Mouse (Mus musculus): ENCODE results near the gene Ntn5. TPM values are rescaled to one million over a fixed set of nuclear protein-coding genes. Genes with fewer than 3 reads are reported as not detected.

The Ntn5 gene
- not detected for total RNA-seq (2023)

DNA sequence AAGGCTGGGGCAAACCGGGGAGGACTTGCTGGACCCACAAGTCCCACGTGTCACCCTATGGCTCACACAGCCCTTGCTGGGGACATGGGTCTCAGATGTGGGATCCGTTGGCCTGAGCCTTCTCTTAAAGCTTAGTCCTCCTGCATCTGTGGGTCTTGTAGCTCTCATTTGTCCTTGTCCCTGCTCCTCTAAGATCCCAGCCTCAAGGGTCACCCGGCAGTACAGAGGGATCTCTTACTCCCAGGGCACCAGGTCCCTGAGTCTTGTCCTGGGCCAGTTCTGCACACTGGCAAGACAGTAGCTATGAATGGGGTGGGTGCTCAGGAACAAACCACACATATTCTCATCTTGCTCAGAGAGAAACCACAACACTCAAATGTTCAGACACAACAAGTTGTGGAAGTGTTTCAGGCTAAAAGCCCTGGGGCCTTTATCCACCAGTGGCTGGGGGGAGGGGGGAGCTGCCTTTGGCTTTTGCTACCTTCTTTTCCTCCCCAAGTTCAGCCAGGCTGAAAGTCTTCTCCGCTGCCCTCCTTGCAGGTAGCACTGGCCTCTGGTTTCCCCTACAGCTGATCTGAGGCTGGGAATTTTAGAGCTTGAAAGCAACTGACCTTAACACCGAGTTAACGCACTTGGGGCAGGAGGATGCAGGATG is at the start of gene Ntn5:
Gene Ntn5, plus strand, starts transcription at position 627 of the 655 bp plus-strand sequence.

DNA sequence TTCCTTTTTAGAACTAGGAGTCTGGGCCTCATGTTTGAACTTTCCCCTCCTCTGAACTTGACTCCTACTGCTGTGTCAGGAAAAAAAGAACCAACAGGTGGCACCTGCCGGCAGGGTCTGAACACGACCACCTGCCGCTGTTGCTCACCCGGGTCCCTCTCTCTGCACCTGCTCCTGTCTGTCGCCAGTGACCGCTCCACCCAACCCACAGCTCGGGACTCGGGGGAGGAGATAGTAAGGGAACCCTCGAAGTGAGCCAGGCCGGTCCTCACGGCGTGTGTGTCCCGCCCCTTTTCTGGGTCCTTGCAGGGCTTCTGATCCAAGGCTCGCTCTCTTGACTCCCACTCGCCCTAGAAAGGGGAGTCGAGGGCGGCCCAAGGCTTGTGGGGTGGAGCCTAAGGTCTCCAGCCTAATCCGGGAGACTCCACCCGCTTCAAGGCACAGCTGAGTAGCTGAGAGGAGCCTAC is 44.2 kb upstream of the Ntn5 start, which contains the start of gene Mamstr:
Gene Mamstr, plus strand, starts transcription at position 417 of the 467 bp plus-strand sequence.

DNA sequence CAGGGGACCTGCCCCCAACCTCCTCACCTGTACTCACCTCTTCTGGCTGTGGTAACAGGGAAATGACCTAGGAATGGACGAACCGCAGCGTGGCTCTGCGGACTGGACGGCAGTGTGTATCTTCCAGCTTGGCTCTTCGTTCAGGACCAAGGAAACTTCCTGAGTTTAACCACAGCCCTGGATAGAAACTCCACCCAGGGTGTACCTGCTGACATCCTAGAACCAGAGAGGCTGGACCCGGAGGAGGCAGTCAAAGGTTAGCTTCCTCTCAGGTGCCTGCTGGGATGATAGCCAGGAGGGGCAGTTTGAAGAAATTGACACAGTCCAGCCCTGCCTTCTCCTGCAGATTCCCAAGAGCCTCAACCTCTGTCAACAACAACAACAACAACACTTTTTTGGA is 17.7 kb upstream of the Ntn5 start, which contains the start of gene Fut2:
Gene Fut2, minus strand, starts transcription at position 234 of the 400 bp plus-strand sequence.

DNA sequence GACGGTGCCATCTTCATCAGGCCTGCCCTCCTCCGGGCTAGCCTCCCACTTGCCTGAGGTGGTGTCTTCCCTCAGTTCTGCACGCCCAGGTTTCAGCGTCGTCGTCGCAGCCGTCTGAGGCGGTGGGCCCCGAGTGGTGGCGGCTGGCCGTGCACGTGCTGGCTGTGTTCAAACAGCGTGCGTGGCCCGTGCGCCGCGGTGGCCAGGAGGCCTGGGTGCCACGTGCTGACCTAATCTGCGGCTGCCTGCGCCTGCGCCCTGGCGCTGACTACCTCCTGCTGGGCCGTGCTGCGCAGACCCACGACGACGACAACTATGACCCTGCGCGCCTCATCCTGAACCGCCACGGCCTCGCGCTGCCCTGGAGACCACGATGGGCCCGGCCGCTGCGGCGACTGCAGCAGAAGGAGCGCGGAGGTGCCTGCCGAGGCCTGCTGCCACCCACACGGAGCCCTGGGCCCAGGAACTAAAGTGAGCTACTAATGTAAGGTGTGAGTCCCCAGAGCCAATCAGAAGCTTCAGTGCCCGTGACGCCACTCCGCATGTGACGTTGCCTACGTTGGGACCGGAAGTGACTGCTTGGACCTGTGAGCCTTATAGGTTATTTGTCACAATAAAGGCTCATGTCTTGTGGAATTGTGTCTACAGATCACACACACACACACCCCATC is 10.2 kb downstream of the Ntn5 start, which contains the start of gene Sec1:
Gene Sec1, minus strand, starts transcription at position 482 of the 671 bp plus-strand sequence.

DNA sequence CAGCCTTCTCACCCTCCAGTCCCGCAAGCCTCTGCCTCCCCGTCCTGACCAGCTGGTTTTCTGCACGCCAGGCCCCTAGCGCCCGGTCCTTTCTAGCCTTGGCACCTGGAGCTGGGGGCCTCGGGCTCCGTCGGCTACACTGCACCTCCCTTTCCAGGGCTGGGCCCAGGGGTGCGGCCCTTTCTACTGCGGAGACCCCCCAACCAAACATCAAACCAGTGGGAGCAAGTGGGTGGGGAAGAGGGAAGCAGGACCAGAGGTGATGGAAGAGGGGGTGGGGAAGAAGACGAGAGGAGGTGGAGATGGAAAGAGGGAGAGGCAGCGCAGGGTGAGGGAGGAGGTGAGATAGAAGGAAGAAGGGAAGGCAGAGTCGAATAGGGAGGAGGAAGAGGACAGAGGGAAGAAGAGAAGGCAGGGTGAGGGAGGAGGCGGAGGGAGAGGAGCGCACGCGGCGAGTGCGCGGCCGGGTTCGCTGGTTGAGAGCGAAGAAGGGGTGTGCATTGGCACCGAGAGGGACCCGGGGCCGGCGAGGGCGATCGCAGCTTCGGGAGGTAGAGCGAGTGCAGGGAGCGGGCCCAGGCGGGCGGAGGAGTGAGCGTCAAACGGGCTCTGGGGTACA is 15.8 kb downstream of the Ntn5 start, which contains the start of gene Car11:
Gene Car11, plus strand, starts transcription at position 321 of the 619 bp plus-strand sequence.

DNA sequence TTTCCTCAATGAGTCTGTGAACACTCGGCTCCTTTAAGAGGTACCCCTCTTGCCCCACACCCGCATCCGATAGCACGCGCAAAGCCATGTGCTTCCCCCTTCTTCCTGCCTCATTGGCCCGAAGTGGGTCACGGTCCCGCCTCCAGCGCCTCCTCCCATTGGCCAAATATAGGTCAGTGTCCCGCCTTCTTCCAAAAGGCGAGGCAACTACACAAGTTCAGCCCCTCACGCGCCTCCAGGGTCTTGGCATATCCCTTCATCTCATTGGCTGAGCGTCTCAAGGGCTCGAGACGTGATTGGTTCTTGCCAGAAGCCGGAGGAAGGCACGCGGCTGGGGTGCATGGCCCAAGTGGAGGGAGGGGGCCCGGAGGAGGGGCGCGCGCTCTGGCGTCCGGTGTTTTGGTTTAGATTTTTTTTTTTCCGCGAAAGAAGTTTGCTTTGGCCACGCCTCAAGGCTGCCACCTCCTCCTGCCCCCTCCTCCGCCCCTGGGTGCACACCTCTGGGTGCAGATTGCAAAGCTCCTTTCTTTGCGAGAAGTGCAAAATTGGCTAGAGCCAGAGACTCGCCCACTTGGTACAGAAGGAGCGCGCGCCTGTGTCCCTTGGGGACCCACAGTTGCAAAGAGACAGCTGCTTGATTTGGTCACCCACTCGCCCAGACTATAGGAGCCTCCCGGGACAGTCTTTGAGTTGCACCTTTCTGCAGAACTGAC is 21.1 kb downstream of the Ntn5 start, which contains the start of gene Dbp:
Gene Dbp, plus strand, starts transcription at position 359 of the 713 bp plus-strand sequence.

DNA sequence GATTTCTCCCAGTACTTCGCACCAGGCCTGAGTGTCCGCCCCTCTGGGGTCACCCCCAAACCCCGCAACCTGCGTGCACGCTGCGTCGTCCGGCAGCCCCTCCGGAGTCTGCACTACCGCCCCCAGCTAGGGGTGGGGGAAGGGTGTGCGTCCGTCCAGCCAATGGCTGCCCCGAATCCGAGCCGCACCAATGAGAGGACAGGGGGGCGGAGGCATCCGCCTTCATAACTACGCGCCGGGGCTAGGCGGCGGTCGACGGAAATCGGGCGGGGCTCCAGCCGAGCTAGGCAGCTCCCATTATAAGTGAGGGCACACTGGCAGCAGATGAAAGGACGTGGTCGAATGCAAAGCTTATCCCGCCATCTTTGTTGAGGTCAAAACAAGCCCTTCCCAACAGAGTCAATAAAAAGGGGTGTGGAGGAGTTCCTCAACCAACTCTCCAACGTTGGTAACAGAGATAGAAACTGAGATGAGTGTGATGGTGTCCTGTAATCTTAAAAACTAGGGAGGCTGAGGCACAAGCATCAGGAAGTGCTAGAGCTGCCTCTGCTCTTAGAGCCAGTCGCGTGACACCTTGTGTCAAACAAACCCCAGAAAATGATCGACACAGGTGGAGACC is 31.4 kb downstream of the Ntn5 start, which contains the start of gene Rpl18:
Gene Rpl18, plus strand, starts transcription at position 368 of the 619 bp plus-strand sequence.

DNA sequence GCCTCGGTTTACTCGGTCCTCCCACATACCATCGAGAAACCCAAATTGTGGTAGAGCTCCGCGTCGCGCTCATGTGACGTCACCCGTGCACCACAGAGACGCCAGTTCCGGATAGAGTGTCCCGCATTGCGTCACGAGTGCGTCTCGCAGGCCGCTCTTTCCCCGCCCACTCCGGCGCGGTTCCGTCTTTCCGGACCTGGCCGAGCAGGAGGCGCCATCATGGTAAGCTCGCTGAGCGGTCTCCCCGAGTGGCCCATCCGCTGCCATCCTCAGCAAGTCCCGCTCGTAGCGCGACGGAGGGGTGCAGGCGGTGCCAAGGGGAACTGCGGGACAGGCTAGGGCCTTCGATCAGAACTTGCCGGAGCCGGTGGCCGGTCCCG is 34.1 kb downstream of the Ntn5 start, which contains the start of gene Sphk2:
Gene Sphk2, minus strand, starts transcription at position 85 of the 380 bp plus-strand sequence.

DNA sequence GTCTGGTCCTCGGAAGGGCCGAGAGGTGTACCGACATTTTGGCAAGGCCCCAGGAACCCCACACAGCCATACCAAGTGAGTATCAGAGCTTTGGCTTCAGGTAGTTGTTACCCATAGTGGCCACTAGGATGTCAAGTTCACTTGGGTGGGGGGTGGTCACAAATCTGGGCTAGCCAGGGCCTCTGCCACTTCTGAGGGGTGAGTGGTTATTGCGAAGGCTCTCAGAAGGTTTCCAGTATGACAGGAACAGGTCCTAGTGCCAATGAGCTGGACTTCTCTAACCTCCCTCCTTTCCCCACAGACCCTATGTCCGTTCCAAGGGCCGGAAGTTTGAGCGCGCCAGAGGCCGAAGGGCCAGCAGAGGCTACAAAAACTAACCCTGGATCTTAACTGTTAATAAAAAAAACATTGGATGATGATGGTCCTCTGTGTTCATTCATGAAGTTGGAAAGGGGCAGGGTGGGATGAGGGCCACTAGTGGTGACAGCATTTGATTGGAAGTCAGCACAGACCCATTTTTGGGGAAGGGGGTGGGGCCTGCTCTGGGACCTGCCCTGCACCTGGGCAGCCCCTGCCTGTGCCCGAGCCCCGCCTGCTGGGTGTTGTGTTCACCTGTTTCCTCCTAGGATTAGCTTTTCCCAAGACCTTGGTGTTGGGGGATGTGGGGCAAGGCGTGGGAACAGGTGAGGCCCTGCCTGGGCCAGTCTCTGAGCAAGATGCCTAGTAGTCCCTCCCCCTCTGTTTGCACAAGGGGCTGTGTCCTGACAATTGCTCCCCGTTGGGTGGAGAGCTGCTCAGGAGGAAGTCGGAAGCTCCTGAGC is 36.8 kb downstream of the Ntn5 start, which contains the start of gene Fam83e:
Gene Fam83e, plus strand, starts transcription at position 800 of the 821 bp plus-strand sequence.

DNA sequence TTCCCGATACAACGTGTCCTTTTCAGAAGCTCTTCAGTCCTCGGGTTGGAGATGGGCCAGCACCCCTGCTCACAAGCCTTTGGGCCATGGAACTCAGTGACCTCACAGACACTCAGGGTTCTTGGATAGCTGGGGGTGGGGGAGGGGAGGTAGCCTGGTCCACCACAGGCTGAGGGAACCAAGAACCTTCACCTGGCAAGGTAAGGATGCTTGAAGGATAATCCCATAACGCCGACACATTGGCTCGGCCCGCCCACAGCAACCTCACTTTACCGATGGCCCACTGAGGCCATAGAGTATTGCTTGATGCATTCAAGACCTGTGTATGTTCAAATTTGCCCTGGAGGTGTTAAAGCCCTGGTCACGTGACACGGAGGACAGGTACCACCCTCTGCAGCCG is 41.9 kb downstream of the Ntn5 start, which contains the start of gene Spaca4:
Gene Spaca4, minus strand, starts transcription at position 101 of the 400 bp plus-strand sequence.

Other genes starting within 250 kb of the Ntn5 start
- 10 to 100 TPM; 49.3 to 67.0 TPM for gene Gys1, start 249.2 kb upstream of the Ntn5 start, total RNA-seq (2023)
- 10 to 100 TPM; 31.3 to 32.1 TPM for gene Ruvbl2, start 245.9 kb upstream of the Ntn5 start, total RNA-seq (2023)
- 1,000 to 10,000 TPM; 1,155 to 1,244 TPM for gene Ftl1, start 224.1 kb upstream of the Ntn5 start, total RNA-seq (2023)
- 10 to 100 TPM; 42.2 to 50.4 TPM for gene Bax, start 217.1 kb upstream of the Ntn5 start, total RNA-seq (2023)
- gene Tulp2, start 202.1 kb upstream of the Ntn5 start, total RNA-seq (2023): not detected
- gene Gm45808, start 197.2 kb upstream of the Ntn5 start, total RNA-seq (2023): 1 to 10 TPM in 1 of 2 experiments, under 1 TPM in 1; 0.80 to 1.9 TPM
- gene Dhdh, start 195.2 kb upstream of the Ntn5 start, total RNA-seq (2023): 1 to 10 TPM; 6.0 to 7.5 TPM
- 100 to 1,000 TPM; 103 to 126 TPM for gene Nucb1, start 173.6 kb upstream of the Ntn5 start, total RNA-seq (2023)
- 100 to 1,000 TPM; 173 to 218 TPM for gene Ppp1r15a, start 157.8 kb upstream of the Ntn5 start, total RNA-seq (2023)
- gene Plekha4, start 157.7 kb upstream of the Ntn5 start, total RNA-seq (2023): not detected
- gene Hsd17b14, start 129.1 kb upstream of the Ntn5 start, total RNA-seq (2023): not detected
- gene Bcat2, start 113.9 kb upstream of the Ntn5 start, total RNA-seq (2023): 10 to 100 TPM; 32.2 to 35.8 TPM
- gene Fgf21, start 68.5 kb upstream of the Ntn5 start, total RNA-seq (2023): not detected
- 1 to 10 TPM in 1 of 2 experiments, not detected in 1; 1.2 TPM for gene Fut1, start 66.7 kb upstream of the Ntn5 start, total RNA-seq (2023)
- gene Izumo1, start 62.2 kb upstream of the Ntn5 start, total RNA-seq (2023): under 1 TPM in 1 of 2 experiments, not detected in 1; 0.47 TPM
- gene Rasip1, start 56.5 kb upstream of the Ntn5 start, total RNA-seq (2023): 1 to 10 TPM; 2.6 to 2.7 TPM
- under 1 TPM; 0.07 to 0.11 TPM for gene Mamstr, start 44.0 kb upstream of the Ntn5 start, total RNA-seq (2023)
- not detected for gene Fut2, start 17.6 kb upstream of the Ntn5 start, total RNA-seq (2023)
- under 1 TPM in 1 of 2 experiments, not detected in 1; 0.18 TPM for gene Sec1, start 10.4 kb downstream of the Ntn5 start, total RNA-seq (2023)
- not detected for gene Car11, start 15.8 kb downstream of the Ntn5 start, total RNA-seq (2023)
- 1 to 10 TPM; 7.5 to 9.2 TPM for gene Dbp, start 21.1 kb downstream of the Ntn5 start, total RNA-seq (2023)
- 100 to 1,000 TPM; 750 to 815 TPM for gene Rpl18, start 31.4 kb downstream of the Ntn5 start, total RNA-seq (2023)
- 10 to 100 TPM; 52.8 to 54.1 TPM for gene Sphk2, start 34.0 kb downstream of the Ntn5 start, total RNA-seq (2023)
- gene Fam83e, start 37.2 kb downstream of the Ntn5 start, total RNA-seq (2023): under 1 TPM; 0.13 to 0.36 TPM
- gene Spaca4, start 41.8 kb downstream of the Ntn5 start, total RNA-seq (2023): not detected
- gene Lmtk3, start 99.7 kb downstream of the Ntn5 start, total RNA-seq (2023): under 1 TPM in 1 of 2 experiments, not detected in 1; 0.22 TPM
- not detected for gene Sult2b1, start 100.6 kb downstream of the Ntn5 start, total RNA-seq (2023)
- gene Cyth2, start 130.6 kb downstream of the Ntn5 start, total RNA-seq (2023): 10 to 100 TPM; 90.5 to 95.6 TPM
- under 1 TPM; 0.22 to 0.40 TPM for gene Kcnj14, start 140.8 kb downstream of the Ntn5 start, total RNA-seq (2023)
- 1 to 10 TPM; 6.7 to 7.6 TPM for gene Grwd1, start 146.9 kb downstream of the Ntn5 start, total RNA-seq (2023)
- gene Kdelr1, start 188.8 kb downstream of the Ntn5 start, total RNA-seq (2023): 10 to 100 TPM; 68.9 to 69.8 TPM
- gene Grin2d, start 194.4 kb downstream of the Ntn5 start, total RNA-seq (2023): under 1 TPM; 0.13 to 0.29 TPM
- not detected for gene Syngr4, start 212.7 kb downstream of the Ntn5 start, total RNA-seq (2023)
- gene Tmem143, start 212.9 kb downstream of the Ntn5 start, total RNA-seq (2023): 1 to 10 TPM; 4.9 to 7.9 TPM
- gene Emp3, start 237.4 kb downstream of the Ntn5 start, total RNA-seq (2023): 100 to 1,000 TPM; 378 to 437 TPM
- gene Ccdc114, start 240.1 kb downstream of the Ntn5 start, total RNA-seq (2023): 1 to 10 TPM; 5.2 to 6.6 TPM

Data from neutrophil, adult 59 days (primary cell).